Mouse (Mus musculus): Measurements from ENCODE around the gene Bcl2l12.

DNA sequence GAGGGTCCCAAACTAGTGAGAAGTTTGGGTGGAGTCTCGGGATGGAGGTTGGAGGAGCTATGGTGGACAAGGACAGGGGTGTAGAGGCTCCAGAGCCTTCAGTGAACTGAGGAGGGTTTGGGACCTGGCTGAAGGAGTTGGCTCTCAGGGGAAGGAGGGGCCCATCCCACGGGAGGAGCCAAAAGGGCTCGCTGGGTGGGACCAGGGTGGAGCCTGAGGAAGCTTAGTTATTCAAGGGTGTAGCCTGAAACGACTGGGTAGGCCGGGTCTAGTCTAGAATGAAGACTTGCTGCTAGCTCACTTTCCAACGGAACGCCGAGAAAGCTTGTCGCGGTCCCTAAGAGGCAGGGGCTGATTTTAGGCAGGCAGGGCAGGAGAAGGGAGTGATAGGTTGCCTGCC is 46.6 kb downstream of the Bcl2l12 start:
- TF ChIP-seq CTCF (IDR thresholded peaks at IDR 0.05; ENCODE audit: control insufficient read depth, insufficient read depth, insufficient read length) (no peak), MAX (IDR thresholded peaks at IDR 0.05) (no peak), USF1 (IDR thresholded peaks at IDR 0.05; ENCODE audit: low read depth) (no peak)

All from C2C12 (cell line).